In genomic region chr3:92458620-92459019, GRCm38 (mm10) we compare ENCODE assay signal across 25 mouse cellular contexts. TPM values are rescaled to one million over a fixed set of nuclear protein-coding genes. Genes with fewer than 3 reads are reported as not detected.
"Had no signal": no experiment of that assay in that cellular context is flagged by ENCODE, and none has a peak within 500 bp of the region (broad histone marks: within the 10 kb centered on the region; RNA-seq: fewer than 3 reads in every experiment).

Gene Sprr3, minus strand, starts transcription at chr3:92458720.

- DNase-seq: lung, adult 18-20 months; lung, postnatal 4 days; midbrain, embryonic 14.5 days; retina, postnatal 1 day; right cerebral cortex, adult 18-20 months; right cerebral cortex, postnatal 25 days; right cerebral cortex, postnatal 4 days; spleen, adult 18-20 months; thymus, adult 2 months; thymus, postnatal 25 days; thymus, postnatal 4 days had no signal

- H3K9ac ChIP-seq: liver, embryonic 14.5 days; lung, embryonic 15.5 days; midbrain, embryonic 12.5 days; neural tube, embryonic 13.5 days; neural tube, embryonic 15.5 days had no signal

- H3K27ac ChIP-seq: liver, embryonic 14.5 days; lung, embryonic 15.5 days; midbrain, embryonic 10.5 days; midbrain, embryonic 12.5 days; neural tube, embryonic 13.5 days; neural tube, embryonic 15.5 days had no signal

- H3K27me3 ChIP-seq: lung, embryonic 15.5 days; midbrain, embryonic 12.5 days; neural tube, embryonic 13.5 days; neural tube, embryonic 15.5 days had no signal

- ATAC-seq: lung, postnatal 0 days; midbrain, embryonic 16.5 days had no signal

- H3K4me1 ChIP-seq: lung, embryonic 15.5 days; midbrain, embryonic 10.5 days; midbrain, embryonic 12.5 days; neural tube, embryonic 13.5 days; neural tube, embryonic 15.5 days had no signal

- H3K36me3 ChIP-seq: lung, embryonic 15.5 days; midbrain, embryonic 10.5 days; midbrain, embryonic 12.5 days; neural tube, embryonic 13.5 days; neural tube, embryonic 15.5 days had no signal

- H3K4me2 ChIP-seq: lung, embryonic 15.5 days; midbrain, embryonic 12.5 days; neural tube, embryonic 13.5 days; neural tube, embryonic 15.5 days had no signal

- H3K9me3 ChIP-seq: lung, embryonic 15.5 days; midbrain, embryonic 10.5 days; midbrain, embryonic 12.5 days; neural tube, embryonic 13.5 days; neural tube, embryonic 15.5 days had no signal

- H3K4me3 ChIP-seq: lung, embryonic 15.5 days; midbrain, embryonic 10.5 days; midbrain, embryonic 12.5 days; myocyte; neural tube, embryonic 13.5 days; neural tube, embryonic 15.5 days had no signal

RNA-seq across cellular contexts. Expression of gene Sprr3, which starts in this region (rescaled TPM):
- total RNA-seq: megakaryocyte, adult 5-6 weeks; megakaryocyte-erythroid progenitor cell, adult 5-6 weeks had no signal
- polyA plus RNA-seq: liver, embryonic 14.5 days; liver, embryonic 16.5 days; lung, postnatal 0 days; midbrain, embryonic 10.5 days; midbrain, embryonic 12.5 days; midbrain, embryonic 14.5 days; midbrain, embryonic 16.5 days; myocyte; neural tube, embryonic 11.5 days; neural tube, embryonic 13.5 days; neural tube, embryonic 15.5 days; testis, adult 2 months had no signal
